Mouse (Mus musculus) olfactory bulb, adult 2 months (tissue): Measurements from ENCODE around the gene Tssc4.

Source experiments
- CTCF ChIP-seq: fragments of 200-500 bp; IDR thresholded peaks from 2 replicates; pipeline ENCODE4 v1.5.1; 2012; ENCODE audit warnings: low read depth, mild to moderate bottlenecking, low read length, moderate library complexity; ENCODE audit not compliant: insufficient read depth
- POLR2A ChIP-seq: fragments of 200-500 bp; IDR thresholded peaks from 2 replicates; pipeline ENCODE4 v1.6.1; 2012; ENCODE audit warnings: mild to moderate bottlenecking, low read depth, low read length, moderate library complexity; ENCODE audit not compliant: insufficient read depth

DNA sequence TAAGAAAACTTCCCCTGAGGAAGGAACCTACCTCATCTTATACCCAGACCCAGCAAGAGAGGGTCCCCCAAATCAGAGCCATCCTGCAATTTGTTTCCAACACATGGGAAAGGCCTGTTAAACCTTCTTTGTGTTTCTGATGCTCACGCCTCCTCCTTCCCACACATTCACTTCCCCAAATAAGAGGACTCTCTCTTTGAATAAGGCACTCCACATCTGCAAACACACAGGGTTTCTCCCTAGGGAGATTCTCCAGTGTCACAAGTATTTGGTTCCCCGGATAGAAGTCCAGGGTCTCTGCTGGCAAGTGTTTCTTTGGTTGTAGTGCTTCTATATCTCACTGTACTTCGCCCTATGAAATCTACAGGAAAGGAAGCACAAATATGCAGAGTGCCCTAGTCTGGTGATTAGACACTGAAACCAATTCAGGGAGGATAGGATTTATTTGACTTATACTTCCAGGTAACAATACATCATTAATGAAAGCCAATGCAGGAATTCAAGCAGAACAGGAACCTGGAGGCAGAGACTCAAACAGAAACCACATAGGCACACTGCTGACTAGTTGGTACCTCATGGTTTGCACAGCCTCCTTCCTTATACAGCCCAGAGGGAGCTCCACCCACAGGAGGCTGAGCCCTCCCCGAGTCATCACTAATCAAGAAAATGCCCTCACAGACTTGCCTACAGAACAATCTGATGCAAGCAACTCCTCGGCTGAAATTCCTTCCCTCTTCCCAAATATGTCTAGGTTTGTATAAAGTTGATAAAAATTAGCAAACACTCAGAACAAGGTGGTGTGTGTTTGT is 47.5 kb upstream of the Tssc4 start:
- TF ChIP-seq CTCF (no peak), POLR2A (no peak)
